Mouse (Mus musculus) limb, embryonic 13.5 days (tissue): ENCODE measurements around the gene Ppp1r8. TPM values are rescaled to one million over a fixed set of nuclear protein-coding genes. Genes with fewer than 3 reads are reported as not detected.
"Not testable (repeated sequence)": the region's sequence is repeated elsewhere in the genome, so short reads cannot be mapped to it uniquely, and the experiment has no call there.

Source experiments
- ATAC-seq: fragments of 200-750 bp; cut with Nextera tagmentation; 2 replicates; pipeline ENCODE4 v1.8.0; 2017; ENCODE audit warnings: low read depth, moderate number of reproducible peaks, moderate TSS enrichment; ENCODE audit not compliant: low FRiP score
- H3K27ac ChIP-seq: fragments of 300-500 bp; sonication (generic); 2 replicates; pipeline ENCODE4 v1.5.1; 2015; ENCODE audit warnings: inconsistent platforms, mild to moderate bottlenecking, moderate library complexity
- H3K27me3 ChIP-seq: fragments of 300-500 bp; sonication (generic); 2 replicates; pipeline ENCODE4 v1.6.1; 2015; ENCODE audit warnings: mild to moderate bottlenecking, inconsistent platforms
- H3K36me3 ChIP-seq: fragments of 300-500 bp; sonication (generic); 2 replicates; pipeline ENCODE4 v1.6.1; 2015; ENCODE audit warnings: inconsistent platforms, mild to moderate bottlenecking, moderate library complexity
- H3K4me1 ChIP-seq: fragments of 300-500 bp; sonication (generic); 2 replicates; pipeline ENCODE4 v1.6.1; 2015; ENCODE audit warnings: inconsistent platforms
- H3K4me2 ChIP-seq: fragments of 300-500 bp; sonication (generic); replicated peaks from 2 replicates; pipeline ENCODE4 v1.6.1; 2015; ENCODE audit warnings: inconsistent platforms, mild to moderate bottlenecking, moderate library complexity
- H3K4me3 ChIP-seq: fragments of 300-500 bp; sonication (generic); 2 replicates; pipeline ENCODE4 v1.5.1; 2015; ENCODE audit warnings: moderate library complexity, mild to moderate bottlenecking, inconsistent platforms
- H3K9ac ChIP-seq: fragments of 300-500 bp; sonication (generic); 2 replicates; pipeline ENCODE4 v1.6.1; 2015; ENCODE audit warnings: mild to moderate bottlenecking, inconsistent platforms
- H3K9me3 ChIP-seq: fragments of 300-500 bp; sonication (generic); 2 replicates; pipeline ENCODE4 v1.6.1; 2016; ENCODE audit warnings: inconsistent platforms
- WGBS: fragments of 180-500 bp; shearing (Covaris S2); methylation state at CpG from one replicate; pipeline ENCODE4 v1.1.7; 2015; 5-methylcytosine and 5-hydroxymethylcytosine counted together
- polyA plus RNA-seq: library from polyadenylated mRNA; unstranded; fragments of >200 nt; fragmentation: Nextera tagmentation; extraction: Ambion mirVana; gene quantifications from 2 replicates; pipeline ENCODE4 v1.2.1, GENCODE M21; 2015

Gene Ppp1r8
- polyA plus RNA-seq, 1 experiment from 2014 or later = 60.7 TPM

- no peak for ATAC-seq
- H3K27me3 ChIP-seq = peaks cover 38% of the 10 kb centered on the region
- 71% methylated on average over 8 of the region's 8 CpGs for WGBS
- H3K4me1 ChIP-seq = no peaks in the 10 kb centered on the region
- no peak overlapping the region for H3K9ac ChIP-seq
- H3K4me3 ChIP-seq = no peak overlapping the region
- H3K9me3 ChIP-seq = no peaks in the 10 kb centered on the region
- H3K27ac ChIP-seq = no peak overlapping the region
- no peaks in the 10 kb centered on the region for H3K36me3 ChIP-seq
- H3K4me2 ChIP-seq = no peak overlapping the region
Observed at GRCm38 (mm10) chr4:132794760-132795159, 48.2 kb downstream of the Ppp1r8 start.

GRCm38 (mm10) chr4:132794028-132794427 lies 48.9 kb downstream of the Ppp1r8 start:
- ATAC-seq = no peak
- no peaks in the 10 kb centered on the region for H3K36me3 ChIP-seq
- H3K27ac ChIP-seq = no peak overlapping the region
- no peaks in the 10 kb centered on the region for H3K9me3 ChIP-seq
- no peak overlapping the region for H3K4me3 ChIP-seq
- H3K4me2 ChIP-seq = no peak overlapping the region
- H3K9ac ChIP-seq = no peak overlapping the region
- H3K4me1 ChIP-seq = no peaks in the 10 kb centered on the region
- peaks cover 38% of the 10 kb centered on the region for H3K27me3 ChIP-seq
- WGBS = 75% methylated on average over 9 of the region's 9 CpGs

GRCm38 (mm10) chr4:132793322-132794004 lies 49.5 kb downstream of the Ppp1r8 start:
- H3K4me1 ChIP-seq, H3K9ac ChIP-seq, H3K9me3 ChIP-seq, H3K27ac ChIP-seq, H3K4me2 ChIP-seq, ATAC-seq, H3K36me3 ChIP-seq, H3K4me3 ChIP-seq: not testable (repeated sequence)
- H3K27me3 ChIP-seq = peaks cover 38% of the 10 kb centered on the region
- WGBS = 92% methylated on average over 8 of the region's 9 CpGs

- H3K27me3 ChIP-seq = peaks cover 10% of the 10 kb centered on the region
- no peaks in the 10 kb centered on the region for H3K36me3 ChIP-seq
- H3K4me1 ChIP-seq = no peaks in the 10 kb centered on the region
- H3K9me3 ChIP-seq = no peaks in the 10 kb centered on the region
- H3K4me2 ChIP-seq = no peak overlapping the region
- no peak overlapping the region for H3K4me3 ChIP-seq
- H3K9ac ChIP-seq = no peak overlapping the region
- no peak overlapping the region for H3K27ac ChIP-seq
- WGBS = 88% methylated on average over 8 of the region's 8 CpGs
- no peak for ATAC-seq
Observed at GRCm38 (mm10) chr4:132789731-132790130, 53.2 kb downstream of the Ppp1r8 start.

GRCm38 (mm10) chr4:132785228-132785627 lies 57.7 kb downstream of the Ppp1r8 start:
- H3K4me3 ChIP-seq = no peak overlapping the region
- H3K36me3 ChIP-seq = no peaks in the 10 kb centered on the region; the same call in 1 of the 2 replicates
- H3K9ac ChIP-seq = no peak overlapping the region
- no peak overlapping the region for H3K4me2 ChIP-seq
- H3K9me3 ChIP-seq = no peaks in the 10 kb centered on the region
- no peaks in the 10 kb centered on the region for H3K4me1 ChIP-seq
- no peak overlapping the region for H3K27ac ChIP-seq
- WGBS = 89% methylated on average over 13 of the region's 13 CpGs
- H3K27me3 ChIP-seq = no peaks in the 10 kb centered on the region
- no peak for ATAC-seq

- no peak overlapping the region for H3K9ac ChIP-seq
- WGBS = 80% methylated on average over 2 of the region's 2 CpGs
Observed at GRCm38 (mm10) chr4:132783732-132784131, 59.2 kb downstream of the Ppp1r8 start.

GRCm38 (mm10) chr4:132780288-132780687 lies 62.7 kb downstream of the Ppp1r8 start:
- no peak overlapping the region for H3K4me2 ChIP-seq
- no peak overlapping the region for H3K9ac ChIP-seq
- WGBS = 89% methylated on average over 4 of the region's 4 CpGs
- H3K4me3 ChIP-seq = no peak overlapping the region
- H3K9me3 ChIP-seq = no peaks in the 10 kb centered on the region
- ATAC-seq = no peak
- no peak overlapping the region; the same call in 1 of the 2 replicates for H3K27ac ChIP-seq
- no peaks in the 10 kb centered on the region for H3K27me3 ChIP-seq
- H3K4me1 ChIP-seq = no peaks in the 10 kb centered on the region
- H3K36me3 ChIP-seq = peaks cover 44% of the 10 kb centered on the region

More at GRCm38 (mm10) chr4:132783732-132784131, 59.2 kb downstream of the Ppp1r8 start:
- ATAC-seq = no peak
- no peaks in the 10 kb centered on the region for H3K4me1 ChIP-seq
- no peak overlapping the region for H3K4me3 ChIP-seq
- H3K4me2 ChIP-seq = no peak overlapping the region
- H3K9me3 ChIP-seq = no peaks in the 10 kb centered on the region
- peaks cover 10% of the 10 kb centered on the region for H3K36me3 ChIP-seq
- no peak overlapping the region for H3K27ac ChIP-seq
- H3K27me3 ChIP-seq = no peaks in the 10 kb centered on the region

GRCm38 (mm10) chr4:132778562-132779201 lies 64.3 kb downstream of the Ppp1r8 start:
- 90% methylated on average over 6 of the region's 6 CpGs for WGBS
- Histone ChIP-seq H3K9me3 (no peaks in the 10 kb centered on the region), H3K27me3 (no peaks in the 10 kb centered on the region), H3K4me2 (no peak overlapping the region), H3K4me3 (no peak overlapping the region), H3K27ac (no peak overlapping the region), H3K4me1 (no peaks in the 10 kb centered on the region), H3K36me3 (peaks cover 59% of the 10 kb centered on the region), H3K9ac (no peak overlapping the region)
- ATAC-seq = no peak

Other genes with a start within 250 kb of the Ppp1r8 start
- gene Eya3, start 204.2 kb downstream of the Ppp1r8 start, polyA plus RNA-seq = 34.6 and 35.2 TPM in 2 replicates
- 8.7 and 9.7 TPM in 2 replicates for gene Xkr8, start 110.6 kb downstream of the Ppp1r8 start, polyA plus RNA-seq
- gene Smpdl3b, start 85.9 kb downstream of the Ppp1r8 start, polyA plus RNA-seq = 5.6 and 7.2 TPM in 2 replicates
- 123 and 126 TPM in 2 replicates for gene Rpa2, start 74.8 kb downstream of the Ppp1r8 start, polyA plus RNA-seq
- gene Themis2, start 46.8 kb downstream of the Ppp1r8 start, polyA plus RNA-seq = 0.97 and 1.1 TPM in 2 replicates
- 61.9 and 66.4 TPM in 2 replicates for gene Stx12, start 41.3 kb upstream of the Ppp1r8 start, polyA plus RNA-seq
- gene Fam76a, start 79.4 kb upstream of the Ppp1r8 start, polyA plus RNA-seq = 39.9 and 44.8 TPM in 2 replicates
- 0.19 and 0.26 TPM in 2 replicates for gene Fgr, start 130.9 kb upstream of the Ppp1r8 start, polyA plus RNA-seq
- 11.3 and 11.5 TPM in 2 replicates for gene Ahdc1, start 168.1 kb upstream of the Ppp1r8 start, polyA plus RNA-seq